Mouse (Mus musculus) right cerebral cortex, postnatal 36 days (tissue): ENCODE results near the gene Chit1.
A peak's percentile ranks its signal among the peaks of the same experiment; 100 is the strongest.

ENCODE experiments used
- DNase-seq, 2 experiments: peaks; one replicate each; pipeline ENCODE4 v3.0.0; 2022; ENCODE audit warnings: low spot score in 2 of 2, mixed read lengths in 1 of 2

Gene Chit1

DNA sequence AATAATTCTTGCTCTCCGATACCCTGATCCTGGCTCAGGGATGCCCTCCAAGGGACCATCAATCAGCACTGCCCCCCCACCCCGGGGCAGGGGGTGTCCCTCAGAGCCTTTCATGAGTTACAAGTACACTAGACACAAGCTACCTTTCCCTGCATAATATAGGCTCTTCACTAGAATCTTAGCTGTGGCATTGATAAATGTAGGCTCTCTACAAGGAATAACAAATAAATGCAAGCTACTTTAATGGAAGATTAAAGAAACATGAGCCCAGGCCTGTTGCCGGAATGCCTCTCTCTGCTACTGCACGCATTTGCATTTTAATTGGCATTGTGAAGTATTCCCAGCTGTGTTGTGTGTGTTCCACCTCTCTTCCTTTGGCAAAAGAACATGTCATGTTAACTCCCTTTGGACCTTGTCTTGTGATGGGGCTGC, 31.3 kb downstream of the Chit1 start:
- DNase-seq = no peak

- DNase-seq = peak; percentile 58 to 60
Measured at GRCm38 (mm10) chr1:134146066-134146465, 35.0 kb downstream of the Chit1 start.

- DNase-seq = no peak
Measured at GRCm38 (mm10) chr1:134150076-134150475, 39.0 kb downstream of the Chit1 start.

- DNase-seq = no peak
Measured at GRCm38 (mm10) chr1:134150745-134151144, 39.7 kb downstream of the Chit1 start.

DNA sequence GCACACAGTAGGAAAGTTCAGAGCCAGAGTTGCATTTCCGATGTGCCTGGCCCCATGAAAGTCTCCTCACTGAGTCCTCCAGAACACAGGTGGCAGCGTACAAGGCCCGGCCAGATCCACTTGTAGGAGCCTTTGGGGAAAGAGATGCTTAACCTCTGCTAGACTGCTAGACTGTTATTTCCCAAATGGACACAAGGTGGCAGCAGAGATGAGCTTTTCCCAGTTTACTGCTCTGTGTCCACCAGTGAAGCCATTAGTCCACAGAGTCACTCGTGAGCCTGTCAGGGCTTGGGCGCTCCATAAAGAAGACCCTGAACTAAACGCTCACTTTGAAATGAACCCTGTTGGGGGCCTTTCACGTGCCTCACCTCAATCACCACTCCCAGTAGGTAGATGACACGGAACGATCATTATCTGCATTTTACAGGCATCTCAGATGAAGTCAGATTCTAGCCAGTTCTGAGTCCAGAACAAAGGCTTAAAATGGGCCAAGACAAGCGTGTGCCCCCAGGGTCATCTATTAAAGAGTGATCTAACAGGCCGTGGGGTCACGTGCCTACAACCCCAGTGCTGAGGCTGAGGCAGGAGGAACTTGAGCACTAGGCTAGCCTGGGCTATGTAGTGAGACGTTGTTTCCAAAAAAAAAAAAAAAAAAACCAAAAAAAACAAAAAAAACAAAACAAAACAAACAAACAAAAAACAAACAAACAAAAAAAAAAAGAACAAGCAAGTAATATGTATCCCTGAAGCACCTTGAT, 40.8 kb downstream of the Chit1 start:
- DNase-seq = peak; percentile 43 to 47

GRCm38 (mm10) chr1:134152626-134153590, 41.9 kb downstream of the Chit1 start:
- no peak for DNase-seq

DNA sequence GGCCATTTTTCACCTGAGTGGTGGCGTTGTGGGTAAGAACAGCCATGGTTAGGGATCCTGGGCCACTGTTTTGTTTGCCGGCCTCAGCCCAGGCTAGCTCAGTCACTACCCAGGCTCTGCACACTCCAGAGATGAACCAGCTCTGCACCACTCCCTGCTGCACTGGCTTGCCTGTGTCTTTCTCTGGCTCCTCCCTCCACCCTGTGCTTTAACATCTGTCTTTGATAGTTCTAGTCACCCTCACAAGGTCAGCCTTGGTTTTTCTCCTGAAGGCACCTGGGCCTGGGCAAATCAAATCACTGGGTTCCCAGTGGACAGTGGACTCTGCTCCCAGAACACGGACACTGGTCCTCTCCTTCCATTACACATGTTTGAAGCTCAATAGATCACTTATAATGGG, 43.1 kb downstream of the Chit1 start:
- no peak for DNase-seq

- DNase-seq = no peak
Measured at GRCm38 (mm10) chr1:134154655-134155054, 43.6 kb downstream of the Chit1 start.

DNA sequence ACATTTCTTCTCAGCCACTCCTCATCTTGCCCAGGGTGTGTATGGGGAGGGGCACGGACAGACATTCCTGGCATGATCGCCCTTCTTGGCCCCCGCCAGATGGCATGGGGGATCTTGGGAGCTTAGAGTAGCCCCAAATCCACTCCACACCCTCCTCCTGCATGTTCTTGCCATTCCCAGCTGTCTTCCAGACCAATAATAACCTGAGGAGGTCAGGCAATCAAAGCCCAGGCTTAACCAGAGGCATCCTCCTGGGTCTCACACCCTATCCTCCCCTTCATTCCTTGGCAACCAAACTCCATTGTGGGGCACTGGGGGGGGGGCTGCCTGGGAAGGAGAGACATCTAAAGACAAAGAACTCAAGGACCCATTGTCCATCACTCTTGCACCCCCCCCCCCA, 49.4 kb downstream of the Chit1 start:
- DNase-seq = no peak

DNA sequence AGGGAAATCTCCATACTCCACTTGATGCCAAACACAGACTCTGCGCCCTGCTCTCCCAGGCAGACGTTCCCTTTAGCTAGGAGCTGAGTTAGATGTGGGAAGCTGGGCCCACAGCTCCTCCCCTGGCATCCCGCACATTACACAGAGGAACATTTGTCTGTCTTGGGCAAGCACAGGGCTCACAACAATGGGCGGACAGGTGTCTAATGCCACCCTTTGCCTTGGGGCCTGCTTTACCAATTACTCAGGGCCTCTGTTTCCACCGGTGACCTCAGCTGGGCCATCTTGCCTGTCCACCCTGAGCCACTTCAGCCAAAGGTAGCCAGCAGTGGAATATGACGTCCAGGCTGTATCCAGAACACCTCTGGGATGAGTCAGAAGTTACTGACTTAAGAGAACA, 50.4 kb downstream of the Chit1 start:
- no peak for DNase-seq

DNA sequence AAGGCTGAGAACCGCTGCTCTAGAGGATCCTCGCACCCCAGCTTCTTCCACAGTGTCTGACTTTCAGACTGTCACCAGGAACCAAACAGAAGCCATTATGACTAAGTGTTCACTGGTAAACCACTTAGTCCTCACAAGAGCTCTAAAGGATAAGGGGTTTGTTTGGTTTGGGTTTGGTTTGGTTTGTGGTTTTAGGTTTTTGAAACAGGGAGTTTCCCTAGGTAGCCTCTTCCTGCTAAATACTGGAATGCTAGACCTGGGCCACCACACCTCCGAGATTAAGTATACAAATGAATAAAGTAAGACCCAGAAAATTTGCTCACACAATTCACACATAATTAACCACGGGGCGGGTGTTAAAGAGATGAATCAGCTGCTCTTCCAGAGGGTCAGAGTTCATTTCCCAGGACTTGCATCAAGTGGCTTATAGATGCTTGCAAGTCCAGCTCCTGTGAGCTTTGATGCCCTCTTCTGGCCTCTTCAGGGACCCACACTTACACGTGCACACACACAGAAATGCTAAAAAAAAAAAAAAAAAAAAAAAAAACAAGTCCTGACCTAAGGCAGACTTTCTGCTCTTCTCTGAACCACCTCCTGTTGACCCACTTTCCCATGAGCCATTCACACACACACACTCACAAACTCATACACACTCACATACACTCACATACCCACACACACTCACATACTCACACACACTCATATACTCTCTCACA, 51.6 kb downstream of the Chit1 start:
- no peak for DNase-seq

DNA sequence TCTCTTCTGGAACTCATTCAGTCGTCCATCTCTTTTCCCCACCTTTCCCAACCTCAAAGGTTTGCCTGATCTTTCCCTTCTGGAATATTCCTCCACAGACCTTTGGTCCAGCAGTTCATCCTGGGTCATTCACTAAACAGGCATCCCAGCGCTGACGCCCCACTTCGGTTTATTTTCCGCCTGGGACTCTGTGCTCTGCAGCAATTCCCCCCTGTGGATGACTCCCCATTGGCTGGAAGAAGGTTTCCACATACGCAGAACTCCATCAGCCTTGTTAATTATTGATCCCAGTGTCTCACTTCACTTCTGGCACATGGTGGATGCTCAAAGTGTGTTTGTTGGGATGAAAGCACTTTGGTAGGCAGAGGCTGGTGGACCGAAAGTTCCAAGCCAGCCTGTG, 52.4 kb downstream of the Chit1 start:
- no peak for DNase-seq

DNA sequence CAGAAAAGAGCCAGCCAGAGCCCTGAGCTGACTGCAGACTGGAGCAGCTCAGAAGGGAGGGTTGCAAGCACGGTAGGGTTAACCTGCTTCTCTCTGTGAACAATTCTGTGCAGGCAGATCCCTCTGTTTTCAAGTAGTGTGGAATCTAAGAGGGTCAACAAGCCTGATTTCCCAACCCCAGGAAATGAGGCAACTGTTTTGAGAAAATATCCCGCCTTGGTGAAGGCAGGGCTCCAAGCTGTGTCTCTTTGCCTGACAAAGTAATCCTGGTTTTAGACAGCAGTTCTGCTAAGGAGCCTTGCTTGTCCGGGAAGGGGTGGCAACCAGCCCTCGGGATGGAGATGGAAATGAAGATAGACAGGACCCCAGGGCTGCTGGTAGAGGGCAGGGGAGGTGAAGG, 53.4 kb downstream of the Chit1 start:
- DNase-seq = no peak

DNA sequence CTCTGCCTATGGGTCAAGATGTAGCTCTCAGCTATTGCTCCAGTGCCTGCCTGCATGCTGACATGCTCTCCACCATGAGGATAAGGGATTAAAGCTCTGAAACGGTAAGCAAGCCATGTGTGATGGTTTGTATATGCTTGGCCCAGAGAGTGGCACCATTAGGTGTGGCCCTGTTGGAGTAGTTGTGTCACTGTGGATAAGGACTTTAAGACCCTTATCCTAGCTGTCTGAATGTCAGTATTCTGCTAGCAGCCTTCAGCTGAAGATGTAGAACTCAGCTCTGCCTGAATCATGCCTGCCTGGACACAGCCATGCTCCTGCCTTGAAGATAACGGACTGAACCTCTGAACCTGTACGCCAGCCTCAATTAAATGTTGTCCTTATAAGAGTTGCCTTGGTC, 55.5 kb downstream of the Chit1 start:
- DNase-seq = no peak

DNA sequence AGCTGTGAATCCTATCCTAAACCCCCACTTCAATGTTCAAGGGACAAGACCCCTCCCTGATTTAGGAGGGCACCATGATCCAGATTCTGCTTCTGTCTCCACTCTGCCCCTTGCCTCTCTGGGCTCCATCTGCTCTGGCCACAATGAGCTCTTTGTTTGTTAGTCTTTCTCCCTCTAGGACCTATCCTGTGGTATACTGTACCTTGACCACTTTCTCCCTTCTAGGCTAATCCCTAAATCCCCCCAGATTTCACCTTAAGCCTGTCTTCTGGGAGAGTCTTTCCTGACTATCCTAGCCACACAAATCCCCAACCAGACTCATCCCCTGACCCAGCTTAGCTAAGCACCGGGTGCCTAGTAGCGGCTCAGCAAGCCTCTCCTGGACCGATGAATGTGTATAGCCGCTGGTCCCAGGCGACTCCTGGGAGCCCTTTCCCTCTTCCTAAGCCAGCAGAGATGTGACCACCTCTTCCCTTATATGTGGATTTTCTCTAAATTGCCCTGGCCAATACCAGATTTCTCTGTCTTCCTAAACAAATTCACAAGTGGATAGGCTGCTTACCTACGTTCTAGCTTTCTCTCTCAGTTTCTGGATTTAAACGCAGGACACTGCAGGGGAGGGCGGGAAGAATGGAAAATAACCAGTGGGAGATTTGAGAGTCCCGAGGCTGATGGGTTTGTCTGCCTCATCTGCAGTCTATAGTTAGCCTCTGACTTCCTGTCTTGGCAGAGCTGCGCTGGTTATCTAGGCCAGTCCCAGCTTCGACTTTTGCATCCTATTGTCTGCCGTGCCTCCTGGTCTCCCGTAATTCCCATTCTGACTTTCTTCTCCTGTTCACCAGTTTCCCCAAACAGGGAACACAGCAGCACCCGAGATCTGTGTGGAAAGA, 56.6 kb downstream of the Chit1 start:
- DNase-seq = peak in 1 of 2 experiments; percentile 42

GRCm38 (mm10) chr1:134168567-134168966, 57.5 kb downstream of the Chit1 start:
- no peak for DNase-seq

DNA sequence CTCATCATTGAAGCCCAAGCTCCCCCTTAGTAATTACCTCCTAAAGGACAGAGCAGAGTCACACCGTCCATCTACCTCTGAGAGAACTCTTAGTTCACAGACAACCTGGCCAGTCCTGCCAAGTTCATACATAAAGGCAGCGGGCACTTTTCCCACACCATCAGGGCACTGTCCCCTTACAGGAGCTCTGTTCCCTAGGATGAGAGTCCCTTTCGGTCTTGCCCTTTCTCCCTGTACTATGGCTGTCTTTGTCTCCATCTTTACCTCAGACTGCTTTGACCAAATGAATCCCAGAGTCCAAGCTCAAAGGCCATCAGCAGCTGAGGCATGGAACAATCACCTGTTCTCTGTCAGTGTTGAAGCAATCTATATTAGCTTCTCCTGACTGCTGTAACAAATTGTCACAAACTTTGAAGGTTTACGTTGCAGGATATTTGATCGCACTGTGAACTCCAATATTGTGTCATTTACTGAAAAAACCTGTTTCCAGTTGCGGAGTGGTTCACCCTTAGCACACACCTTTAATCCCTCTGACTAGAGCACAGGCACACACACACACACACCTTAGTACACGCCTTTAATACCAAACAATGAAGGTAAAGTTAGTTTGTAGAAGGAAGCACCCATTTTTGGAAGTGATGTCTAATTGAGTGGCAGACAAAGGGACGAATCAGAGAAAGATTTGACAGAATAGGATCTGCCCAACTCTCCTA, 58.1 kb downstream of the Chit1 start:
- no peak for DNase-seq

- no peak for DNase-seq
Measured at GRCm38 (mm10) chr1:134173081-134173480, 62.0 kb downstream of the Chit1 start.

DNA sequence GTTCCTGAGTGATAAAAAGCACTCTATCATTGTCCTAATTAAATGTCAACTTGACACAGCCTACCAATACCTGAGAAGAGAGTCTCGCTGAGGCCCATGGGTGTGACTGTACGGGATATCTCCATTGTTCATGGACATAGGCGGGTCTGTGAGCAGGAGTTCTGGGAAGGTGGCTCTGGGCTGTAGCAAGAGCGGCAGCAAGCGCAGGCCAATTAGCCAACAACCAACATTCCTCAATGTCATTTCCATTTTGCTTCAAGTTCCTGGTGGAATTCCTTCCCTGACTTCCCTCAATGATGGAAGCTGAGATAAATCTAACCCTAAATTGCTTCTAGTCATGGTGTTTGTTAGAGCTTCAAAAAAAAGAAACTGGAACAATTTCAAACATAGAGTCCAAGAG, 66.9 kb downstream of the Chit1 start:
- no peak for DNase-seq

GRCm38 (mm10) chr1:134182025-134182424, 71.0 kb downstream of the Chit1 start, which contains the start of gene Chil1:
TSS of gene Chil1 (plus strand) at chr1:134182176.
- DNase-seq = no peak
